Comparison of ENCODE assay signal across 8 mouse cellular contexts in genomic region chr7:99441534-99442072, GRCm38 (mm10). TPM values are rescaled to one million over a fixed set of nuclear protein-coding genes. Genes with fewer than 3 reads are reported as not detected.
DNase-seq lines count a peak whose midpoint lies in the region; ATAC-seq and TF ChIP-seq lines count a peak whose summit lies in the region.

No protein-coding gene starts in this region.

- peak overlapping the region; percentile 81 for H3K27ac ChIP-seq in embryonic facial prominence, embryonic 10.5 days (replicated peaks)

- POLR2A ChIA-PET in Patski (lab: Charles Lee) = no interaction called here

- H3K36me3 ChIP-seq in embryonic facial prominence, embryonic 10.5 days (replicated peaks) = peaks cover 16% of the 10 kb centered on the region

- WGBS in embryonic facial prominence, embryonic 10.5 days = 21% methylated on average over 6 of the region's 6 CpGs
- WGBS in large intestine, adult 2 months = 21% methylated on average over 6 of the region's 6 CpGs

- DNase-seq in Patski (ENCODE audit: low read depth, low spot score) = peak; percentile 94
- DNase-seq in embryonic facial prominence, embryonic 10.5 days (ENCODE audit: low spot score) = peak; percentile 50
- peak; percentile 55 to 73 for DNase-seq in heart, postnatal 36 days
- peak; percentile 37 for DNase-seq in large intestine, adult 2 months (ENCODE audit: low read depth, low spot score)
- peak; percentile 48 for DNase-seq in ovary, postnatal 14 days (ENCODE audit: low spot score)
- no peak for DNase-seq in spleen, adult 12 weeks (ENCODE audit: low spot score)
- no peak for DNase-seq in cerebellum, postnatal 36 days
- DNase-seq in right cerebral cortex, postnatal 36 days (ENCODE audit: low spot score in 2 of 2) = no peak

- no peaks in the 10 kb centered on the region for H3K27me3 ChIP-seq in Patski
- no peaks in the 10 kb centered on the region for H3K27me3 ChIP-seq in embryonic facial prominence, embryonic 10.5 days (replicated peaks; ENCODE audit: low read depth, poor library complexity, severe bottlenecking)

- no peaks in the 10 kb centered on the region for H3K9me3 ChIP-seq in embryonic facial prominence, embryonic 10.5 days

- H3K4me3 ChIP-seq in embryonic facial prominence, embryonic 10.5 days = peak overlapping the region; percentile 5; the same call in 1 of the 2 replicates

- peak; percentile 92 for ATAC-seq in Patski

- in situ Hi-C loops in Patski (cut with MboI; ENCODE audit: low pct_unique_long_range_greater_than_20kb) = loop anchor here (5.0 kb wide), 1 partner anchor 59 kb away; the partner anchor contains the start of gene Gdpd5

- intact Hi-C loops in heart, postnatal 36 days (cut with DNase I) = no loop called here

- CTCF ChIA-PET in Patski (lab: Charles Lee) = no interaction called here

- H3K4me1 ChIP-seq in embryonic facial prominence, embryonic 10.5 days = peaks cover 55% of the 10 kb centered on the region

- no peak for TF ChIP-seq CTCF in Patski (IDR thresholded peaks at IDR 0.05)

RNA-seq across cellular contexts. Expression of gene Klhl35, which starts 24.2 kb away (rescaled TPM):
- 0.09 TPM for polyA plus RNA-seq in Patski (2021)
- 1.4 and 2.3 TPM in 2 replicates for polyA plus RNA-seq in embryonic facial prominence, embryonic 10.5 days (2016; fragmentation: Nextera tagmentation; extraction: Ambion mirVana)
- total RNA-seq in heart, postnatal 36 days (2021) = not detected
- 0.11 and 0.14 TPM in 2 replicates for polyA plus RNA-seq in large intestine, adult 2 months (2012; rRNA removed)

RNA-seq across cellular contexts. Expression of gene Rps3, which starts 41.9 kb away (rescaled TPM):
- 1,216 TPM for polyA plus RNA-seq in Patski (2021)
- 769 and 805 TPM in 2 replicates for polyA plus RNA-seq in embryonic facial prominence, embryonic 10.5 days (2016; fragmentation: Nextera tagmentation; extraction: Ambion mirVana)
- total RNA-seq in heart, postnatal 36 days (2021) = 100 to 1,000 TPM; 324 to 333 TPM
- polyA plus RNA-seq in large intestine, adult 2 months (2012; rRNA removed) = 386 and 397 TPM in 2 replicates

Comparison
In these comparisons a context has a peak if more than half of its experiments do, and no peak if none do; other contexts are left out.
1. DNase-seq: peak in Patski (single experiment), embryonic facial prominence, embryonic 10.5 days (single experiment), heart, postnatal 36 days (2 of 2), large intestine, adult 2 months (single experiment) and ovary, postnatal 14 days (single experiment); none in spleen, adult 12 weeks (single experiment), cerebellum, postnatal 36 days (0 of 2) and right cerebral cortex, postnatal 36 days (0 of 2).